Mouse (Mus musculus) embryo, embryonic 10 days (tissue): Measurements from ENCODE around the gene Sel1l.

ENCODE experiments used
- DNase-seq: peaks from one replicate; pipeline ENCODE4 v3.0.0-alpha.2; 2015; ENCODE audit warnings: low spot score

Sel1l gene

GRCm38 (mm10) chr12:91779004-91779365 is 70.0 kb downstream of the Sel1l start:
- peak; percentile 90 for DNase-seq

GRCm38 (mm10) chr12:91778211-91779003 is 70.5 kb downstream of the Sel1l start:
- peak; percentile 55 for DNase-seq

GRCm38 (mm10) chr12:91776342-91776741 is 72.6 kb downstream of the Sel1l start:
- no peak for DNase-seq

- DNase-seq = no peak
These were observed 74.1 kb downstream of the Sel1l start for GRCm38 (mm10) chr12:91774811-91775284.

- no peak for DNase-seq
These were observed 80.1 kb downstream of the Sel1l start for GRCm38 (mm10) chr12:91768871-91769270.

GRCm38 (mm10) chr12:91768176-91768575 is 80.8 kb downstream of the Sel1l start:
- DNase-seq = no peak

GRCm38 (mm10) chr12:91766338-91767107 is 82.4 kb downstream of the Sel1l start:
- peak; percentile 70 for DNase-seq

GRCm38 (mm10) chr12:91765504-91765903 is 83.5 kb downstream of the Sel1l start:
- DNase-seq = no peak

GRCm38 (mm10) chr12:91765054-91765453 is 83.9 kb downstream of the Sel1l start:
- DNase-seq = peak; percentile 69

- no peak for DNase-seq
These were observed 84.5 kb downstream of the Sel1l start for GRCm38 (mm10) chr12:91764471-91764870.

GRCm38 (mm10) chr12:91759836-91760235 is 89.1 kb downstream of the Sel1l start:
- DNase-seq = no peak

GRCm38 (mm10) chr12:91757854-91758562 is 90.9 kb downstream of the Sel1l start:
- DNase-seq = no peak

GRCm38 (mm10) chr12:91756562-91757166 is 92.3 kb downstream of the Sel1l start:
- peak; percentile 19 for DNase-seq
